Mouse (Mus musculus): ENCODE results near the gene Tppp.
"Not testable (repeated sequence)": the region's sequence is repeated elsewhere in the genome, so short reads cannot be mapped to it uniquely, and the experiment has no call there.

The Tppp gene

DNA sequence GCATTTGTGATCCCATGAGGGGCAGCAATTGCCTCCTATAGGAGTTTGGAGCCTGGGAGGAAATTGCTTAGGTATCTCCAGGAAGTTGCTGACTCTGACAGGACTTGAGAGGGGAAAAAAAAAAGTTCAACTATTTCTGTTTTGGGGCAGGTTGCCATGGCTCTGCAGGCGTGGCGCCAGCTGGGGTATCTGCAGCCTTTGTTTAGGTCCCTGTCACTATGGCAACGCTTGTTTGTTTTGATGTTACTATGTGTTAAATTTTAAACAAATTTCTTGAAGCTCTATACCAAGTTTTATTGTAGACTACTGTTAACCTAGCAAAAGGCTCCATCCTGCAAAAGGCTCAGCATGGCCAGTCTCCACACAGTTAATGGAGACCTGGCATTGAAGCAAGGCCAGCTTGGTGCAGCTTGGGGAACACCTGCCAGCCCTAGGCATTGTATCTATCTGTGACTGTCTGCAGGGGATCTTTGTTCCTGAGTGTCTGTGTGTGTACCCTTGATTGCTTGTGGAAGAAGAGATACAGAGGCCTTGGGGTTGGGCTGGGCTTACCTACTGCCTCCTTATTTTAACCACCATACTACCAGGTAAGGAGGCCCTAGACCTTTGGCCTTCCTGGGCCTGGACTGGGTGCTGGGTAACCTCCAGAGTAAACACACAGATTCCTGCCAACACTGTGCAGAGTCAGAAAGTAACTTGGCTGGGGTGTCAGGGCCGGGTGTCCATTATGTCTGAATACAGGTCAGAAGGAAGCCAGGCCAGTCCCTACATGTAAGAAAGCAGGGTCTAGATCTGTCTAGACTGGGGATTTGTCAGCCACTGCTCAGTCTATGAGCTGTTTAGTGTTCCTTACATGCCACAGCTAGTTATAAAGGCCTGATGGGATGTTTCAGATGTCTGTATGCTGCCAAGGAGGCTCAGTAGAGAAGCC is 16.2 kb downstream of the Tppp start:
- peak; percentile 40 for DNase-seq (ENCODE audit: low read depth, low spot score)

DNA sequence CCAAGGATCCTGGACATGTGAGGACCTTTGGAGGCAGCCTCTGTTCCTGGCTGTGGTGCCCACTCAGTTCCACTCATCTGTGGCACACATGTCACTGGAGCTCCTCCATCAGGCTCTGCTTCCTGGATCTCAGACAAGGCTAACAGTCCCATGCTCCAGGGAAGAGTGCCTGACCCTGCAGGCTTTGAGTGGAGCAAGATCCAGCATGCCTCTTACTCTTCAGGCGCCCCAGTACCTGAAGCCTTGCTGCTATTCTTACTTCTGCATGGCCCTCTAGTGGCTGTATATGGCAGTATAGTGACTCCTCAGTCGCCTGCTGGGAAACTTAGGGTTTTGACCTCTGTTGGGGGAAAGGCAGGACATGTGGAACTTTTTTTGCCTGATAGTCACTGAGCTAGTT is 17.0 kb downstream of the Tppp start:
- peak; percentile 43 for DNase-seq (ENCODE audit: low read depth, low spot score)

DNA sequence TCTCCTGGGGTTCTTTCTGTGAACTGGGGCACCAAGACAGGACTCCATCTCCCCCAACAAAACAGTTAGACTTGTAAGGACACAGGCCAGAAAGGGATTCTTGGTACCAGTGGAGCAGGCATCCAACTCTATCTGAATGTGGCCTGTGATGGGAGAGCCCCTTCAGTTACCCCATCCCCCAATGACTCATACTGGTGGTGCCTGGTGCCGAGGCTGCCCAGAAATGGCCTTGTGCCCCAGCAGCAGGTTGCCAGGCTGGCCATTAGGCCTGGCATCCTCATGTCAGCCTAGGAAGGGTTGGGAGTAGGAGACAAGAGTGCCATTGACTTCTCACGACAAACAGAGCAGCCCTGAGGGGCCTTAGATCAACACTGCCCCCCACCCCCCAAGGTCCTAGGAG is 18.9 kb downstream of the Tppp start:
- DNase-seq (ENCODE audit: low read depth, low spot score) = no peak

DNA sequence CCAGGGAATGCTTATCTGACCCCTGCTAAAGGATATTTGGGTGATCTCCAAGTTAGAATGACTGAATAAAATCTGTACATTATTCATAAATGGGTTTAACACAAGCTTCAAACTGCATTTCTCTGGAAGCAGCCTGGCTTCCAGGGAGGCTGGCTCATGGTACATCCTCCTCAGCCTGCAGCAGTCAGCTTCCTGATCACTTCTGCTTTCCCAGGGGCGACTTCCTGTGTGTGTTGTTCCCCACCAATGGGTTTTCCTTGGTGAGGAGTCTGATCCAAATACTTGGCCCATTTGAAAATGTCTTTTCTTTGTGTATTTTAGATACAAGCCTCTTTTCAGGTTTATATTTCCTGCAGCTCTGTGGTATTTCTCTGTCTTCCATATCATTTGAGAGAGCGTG is 19.8 kb downstream of the Tppp start:
- no peak for DNase-seq (ENCODE audit: low read depth, low spot score)

DNA sequence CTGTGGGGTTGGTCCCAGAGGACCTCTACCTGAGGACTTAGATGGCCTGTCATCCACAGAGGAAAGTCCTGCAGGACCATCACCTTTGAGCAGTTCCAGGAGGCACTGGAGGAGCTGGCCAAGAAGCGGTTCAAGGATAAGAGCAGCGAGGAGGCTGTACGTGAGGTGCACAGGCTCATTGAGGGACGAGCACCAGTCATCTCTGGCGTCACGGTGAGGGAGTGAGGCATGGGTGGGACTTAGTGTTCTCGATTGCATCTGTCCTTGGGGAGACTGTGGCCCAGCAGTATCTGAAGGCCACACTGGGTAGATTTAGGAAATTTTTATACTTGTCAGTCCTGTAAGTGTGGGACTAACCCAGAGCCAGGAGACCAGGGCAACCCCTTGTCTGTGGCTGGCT is 21.5 kb downstream of the Tppp start:
- no peak for DNase-seq (ENCODE audit: low read depth, low spot score)

DNA sequence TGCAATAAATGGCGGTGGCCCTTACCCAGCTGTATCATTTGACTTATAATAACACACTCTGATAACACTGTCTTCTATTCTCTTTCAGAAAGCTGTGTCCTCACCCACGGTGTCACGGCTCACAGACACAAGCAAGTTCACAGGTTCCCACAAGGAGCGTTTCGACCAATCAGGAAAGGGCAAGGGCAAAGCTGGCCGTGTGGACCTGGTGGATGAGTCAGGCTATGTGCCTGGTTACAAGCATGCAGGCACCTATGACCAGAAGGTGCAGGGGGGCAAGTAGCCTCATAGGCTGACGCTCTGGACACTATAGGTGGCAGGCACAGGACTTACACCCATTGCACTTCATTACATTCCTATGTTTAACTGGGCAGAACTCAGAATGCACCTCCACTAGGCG is 21.9 kb downstream of the Tppp start:
- DNase-seq (ENCODE audit: low read depth, low spot score) = no peak

DNA sequence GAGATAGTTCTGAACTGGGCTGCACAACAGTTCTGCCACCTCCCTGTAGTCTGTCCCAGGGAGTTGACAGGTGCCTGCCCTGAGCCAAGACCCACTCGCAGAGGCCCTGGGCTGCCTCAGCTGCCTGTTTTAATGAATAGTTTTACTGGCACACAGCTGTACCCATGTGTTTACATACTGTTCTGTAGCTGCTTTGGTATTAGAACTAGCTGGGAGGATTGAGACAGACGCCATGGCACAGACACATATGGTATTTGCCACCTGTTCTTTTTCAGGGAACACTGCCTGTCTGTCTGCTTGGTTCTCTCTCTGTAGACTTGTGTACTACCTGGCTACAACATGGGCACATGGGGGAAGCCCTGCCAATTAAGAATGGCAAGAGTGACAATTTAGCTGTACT is 25.5 kb downstream of the Tppp start:
- DNase-seq (ENCODE audit: low read depth, low spot score) = no peak

DNA sequence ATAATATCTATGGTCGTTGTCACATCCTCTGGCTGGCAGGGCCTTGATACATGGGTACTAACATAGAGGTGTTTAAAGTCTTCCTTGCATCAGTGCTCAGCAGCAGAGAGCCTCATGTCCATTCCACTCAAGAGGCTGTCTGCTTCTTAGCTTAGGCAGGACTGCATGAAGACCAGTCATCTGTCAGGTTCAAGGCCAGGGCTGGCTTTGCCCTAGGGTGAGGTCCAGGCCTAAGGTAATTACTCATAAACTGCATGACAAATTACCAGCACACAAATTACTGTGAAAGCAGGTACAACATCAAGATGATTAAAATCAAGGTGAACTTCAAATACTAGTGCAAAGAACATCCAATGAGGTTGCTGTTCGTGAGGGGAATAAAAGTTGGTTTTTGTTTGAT is 26.6 kb downstream of the Tppp start:
- no peak for DNase-seq (ENCODE audit: low read depth, low spot score)

DNA sequence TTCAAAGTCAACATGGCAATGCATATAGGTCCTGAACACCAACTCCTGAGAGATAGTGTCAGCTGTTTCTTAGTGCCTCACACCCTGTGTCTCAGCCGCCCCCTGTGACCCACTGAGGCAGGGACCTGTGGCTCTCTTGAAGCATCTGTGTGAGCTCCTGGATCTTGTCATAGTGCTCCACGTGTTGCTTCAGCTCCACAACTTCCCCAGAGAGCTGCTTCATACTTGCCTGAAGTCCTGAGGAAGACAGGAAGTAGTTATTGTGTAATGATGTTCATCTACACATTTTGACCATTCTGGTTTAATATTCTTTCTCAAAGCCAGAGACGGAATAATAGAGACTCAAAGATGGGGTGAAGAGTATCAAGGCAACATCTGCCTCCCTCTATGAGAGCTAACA is 30.7 kb downstream of the Tppp start:
- DNase-seq (ENCODE audit: low read depth, low spot score) = no peak

DNA sequence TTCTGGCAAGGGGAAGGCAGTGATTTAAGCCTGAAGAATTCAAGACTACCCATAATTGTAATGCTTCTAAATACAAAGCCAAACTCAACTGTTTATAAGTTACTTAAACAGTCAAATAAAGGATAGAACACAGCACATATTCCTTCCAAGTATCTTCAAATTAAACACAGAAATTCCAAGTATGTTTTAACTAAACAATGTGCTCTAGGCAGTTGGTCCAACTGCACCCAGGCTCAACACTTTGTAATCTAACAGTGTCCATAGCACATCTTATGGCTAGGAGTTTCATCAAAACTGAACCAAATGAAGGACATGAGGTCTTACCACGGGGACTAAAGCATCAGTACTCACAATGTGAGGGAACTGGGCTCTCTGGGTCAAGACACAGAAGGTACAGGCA is 47.0 kb downstream of the Tppp start:
- no peak for DNase-seq (ENCODE audit: low read depth, low spot score)

DNA sequence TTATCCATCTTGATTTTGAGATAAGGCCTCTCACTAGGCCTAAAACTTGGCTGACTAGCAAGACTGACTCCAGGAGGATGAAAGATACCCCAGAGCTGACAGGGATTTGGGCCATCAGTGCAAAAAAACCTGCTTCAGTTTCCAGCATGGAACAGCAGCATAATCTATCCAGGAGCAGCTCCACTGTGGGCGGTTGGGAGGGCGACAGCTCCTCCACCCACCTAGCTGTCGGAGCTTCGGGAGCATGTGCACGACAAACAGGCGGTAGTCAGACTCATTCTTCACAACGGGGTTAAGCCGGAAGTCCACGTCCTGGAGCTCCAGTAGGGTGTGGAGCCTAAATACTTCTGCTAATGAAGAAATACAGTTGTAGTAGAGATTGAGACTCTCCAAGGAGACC is 48.9 kb downstream of the Tppp start:
- no peak for DNase-seq (ENCODE audit: low read depth, low spot score)

DNA sequence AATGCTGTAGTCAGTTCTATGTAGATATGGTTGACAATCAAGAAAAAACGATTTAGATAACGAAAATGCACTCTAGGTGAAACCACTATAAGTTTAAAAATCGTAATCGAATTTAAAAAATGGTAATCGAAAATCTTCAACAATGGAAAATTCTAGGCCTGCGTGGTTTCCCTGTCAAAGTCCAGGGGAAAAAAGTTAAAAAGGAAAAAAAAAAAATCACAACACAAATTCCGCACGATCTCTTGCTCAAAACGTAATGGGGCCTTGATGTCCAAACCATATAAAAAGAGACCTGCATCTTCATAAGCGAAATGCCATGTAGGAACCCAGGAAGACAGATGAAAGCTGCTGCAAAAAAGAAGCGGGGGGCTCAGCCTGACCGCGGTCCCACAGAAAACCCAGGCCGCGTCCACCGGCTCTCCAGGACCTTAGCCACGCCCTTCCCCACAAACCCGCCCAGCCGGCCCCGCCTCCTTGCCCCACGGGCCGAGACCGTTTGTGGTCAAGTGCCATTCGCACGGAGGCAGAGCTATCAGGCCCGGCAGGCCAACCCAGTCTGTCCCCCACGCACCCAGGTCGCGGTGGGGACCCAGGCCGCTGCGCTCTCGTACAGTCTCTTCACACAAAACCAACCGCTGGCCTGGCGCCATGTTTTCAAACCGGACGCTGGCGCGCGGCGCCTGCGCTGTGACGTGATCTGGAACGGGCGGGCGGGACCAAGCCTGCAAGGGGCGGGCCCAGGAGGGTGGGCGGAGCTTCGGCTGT is 52.6 kb downstream of the Tppp start, which contains the start of gene Cep72:
Cep72 (minus strand) TSS at position 687 of the 765 bp plus-strand sequence.
- peak; percentile 95 for DNase-seq (ENCODE audit: low read depth, low spot score)

DNA sequence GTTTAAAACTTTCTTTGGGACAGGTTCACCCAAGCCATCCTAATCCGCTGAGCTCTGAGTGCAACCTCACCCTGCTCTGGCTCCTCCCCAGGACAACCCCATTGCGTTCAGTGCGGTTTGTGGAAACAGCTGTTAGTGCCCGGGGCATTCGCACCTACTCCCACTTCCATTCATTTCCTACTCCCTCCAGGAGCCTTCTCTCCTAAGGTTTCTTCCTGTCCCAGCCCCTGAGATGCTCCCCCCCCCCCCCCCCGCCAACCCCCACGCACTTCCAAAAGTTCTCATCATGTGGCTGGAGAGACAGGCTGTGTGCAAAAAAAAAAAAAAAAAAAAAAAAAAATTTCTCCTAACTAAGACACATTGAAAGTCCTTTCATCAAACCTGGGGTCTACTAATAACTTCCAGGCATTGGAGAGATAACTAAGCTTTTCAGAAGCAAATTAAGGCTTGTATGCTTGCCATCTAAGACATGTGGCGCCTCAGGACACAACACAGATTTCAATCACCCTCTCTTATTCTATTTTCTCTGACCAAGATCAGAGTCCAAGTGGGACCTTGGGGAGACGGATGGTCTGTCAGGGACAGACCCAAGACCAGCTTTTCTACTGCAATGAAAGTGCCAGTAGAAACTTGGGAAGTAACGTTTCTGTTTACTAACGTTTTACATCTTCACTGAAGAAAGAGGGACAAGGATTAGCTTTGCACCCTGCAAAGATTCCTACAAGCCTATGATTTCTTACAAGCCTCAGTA is 53.3 kb downstream of the Tppp start:
- DNase-seq (ENCODE audit: low read depth, low spot score) = no peak

DNA sequence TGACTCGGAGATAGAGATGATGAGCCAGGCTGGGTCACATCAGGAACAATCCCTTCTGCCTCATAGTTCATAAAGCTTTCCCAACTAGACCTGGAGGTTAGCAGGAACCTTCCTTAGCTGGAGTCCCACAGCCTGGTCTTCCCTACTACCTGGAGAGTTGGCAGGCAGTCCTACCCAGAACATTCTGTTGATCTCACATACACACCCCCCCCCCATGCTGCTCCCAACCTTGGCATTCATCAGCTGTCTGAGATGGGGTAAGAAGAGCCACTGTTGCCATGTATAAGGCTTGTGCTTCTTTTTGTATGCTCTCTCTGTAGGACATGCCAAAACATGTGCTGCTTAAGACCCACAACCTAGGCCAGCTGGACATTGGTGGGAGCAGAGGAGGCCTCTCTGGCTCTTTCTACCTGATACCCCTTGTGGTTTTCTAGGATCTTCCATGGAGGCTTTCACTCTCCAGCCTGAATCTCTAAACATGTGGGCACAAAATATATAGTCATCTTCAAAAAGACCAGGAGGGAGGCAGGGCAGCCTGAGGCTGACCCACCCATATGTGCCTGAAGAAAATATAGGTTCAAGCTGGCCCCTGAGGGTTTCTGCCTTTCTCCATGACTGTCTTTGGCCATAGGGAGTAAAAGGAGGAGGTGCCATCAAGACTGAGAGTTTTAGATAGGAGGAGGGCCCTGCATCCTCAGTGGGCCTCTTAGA is 54.3 kb downstream of the Tppp start:
- DNase-seq (ENCODE audit: low read depth, low spot score) = no peak

DNA sequence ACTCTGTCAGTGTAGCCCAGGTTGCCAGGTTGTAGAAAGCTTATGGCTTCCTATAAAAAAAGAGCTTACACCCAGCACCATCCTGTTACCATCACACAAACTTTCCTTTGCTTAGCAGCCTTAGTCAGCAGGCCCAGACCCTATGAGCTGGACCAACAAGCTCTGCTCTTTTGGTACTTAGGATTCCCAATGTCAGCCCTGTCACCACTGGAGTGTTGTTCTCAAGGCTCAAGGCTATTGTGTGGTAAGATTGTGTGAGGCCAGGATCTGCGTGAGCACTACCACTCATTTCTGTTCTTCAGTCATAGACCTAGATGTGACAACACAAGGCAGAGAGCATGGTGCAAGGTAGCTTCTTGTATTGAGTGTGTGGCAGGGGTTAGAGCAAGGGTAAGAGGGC is 57.4 kb downstream of the Tppp start:
- no peak for DNase-seq (ENCODE audit: low read depth, low spot score)

DNA sequence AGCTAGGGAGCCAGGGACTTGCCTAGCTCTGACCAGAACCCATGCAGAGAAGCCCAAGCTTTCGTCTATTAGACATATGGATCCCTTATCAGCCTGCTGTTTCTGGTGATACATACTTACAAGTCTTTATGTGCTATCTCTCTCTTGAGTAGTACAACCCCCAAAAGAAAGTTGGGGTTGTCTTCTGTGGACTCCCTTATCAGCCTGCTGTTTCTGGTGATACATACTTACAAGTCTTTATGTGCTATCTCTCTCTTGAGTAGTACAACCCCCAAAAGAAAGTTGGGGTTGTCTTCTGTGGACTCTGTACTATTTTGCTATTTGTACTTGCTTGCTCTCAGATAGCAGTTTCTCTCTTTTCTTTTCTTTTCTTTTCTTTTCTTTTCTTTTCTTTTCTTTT is 62.0 kb downstream of the Tppp start:
- not testable (repeated sequence) for DNase-seq (ENCODE audit: low read depth, low spot score)

DNA sequence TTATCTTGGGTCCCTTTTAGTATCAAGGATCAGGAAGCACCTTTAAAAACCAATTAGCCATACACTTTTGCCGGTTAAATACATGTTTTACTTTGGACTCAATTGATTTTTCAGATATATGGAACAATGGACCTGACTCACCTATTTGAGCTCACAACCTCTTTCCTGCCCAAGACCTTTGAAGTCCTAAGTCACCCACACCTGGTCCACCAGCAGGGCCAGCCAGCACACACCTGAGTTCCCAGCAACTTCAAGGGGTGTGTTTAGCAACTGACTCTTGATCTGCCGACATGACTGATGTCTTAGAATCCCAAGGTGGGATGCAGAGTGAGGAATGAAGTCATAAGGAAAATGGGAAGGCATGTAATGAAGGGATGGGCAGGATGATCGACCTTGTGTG is 62.5 kb downstream of the Tppp start:
- DNase-seq (ENCODE audit: low read depth, low spot score) = no peak

DNA sequence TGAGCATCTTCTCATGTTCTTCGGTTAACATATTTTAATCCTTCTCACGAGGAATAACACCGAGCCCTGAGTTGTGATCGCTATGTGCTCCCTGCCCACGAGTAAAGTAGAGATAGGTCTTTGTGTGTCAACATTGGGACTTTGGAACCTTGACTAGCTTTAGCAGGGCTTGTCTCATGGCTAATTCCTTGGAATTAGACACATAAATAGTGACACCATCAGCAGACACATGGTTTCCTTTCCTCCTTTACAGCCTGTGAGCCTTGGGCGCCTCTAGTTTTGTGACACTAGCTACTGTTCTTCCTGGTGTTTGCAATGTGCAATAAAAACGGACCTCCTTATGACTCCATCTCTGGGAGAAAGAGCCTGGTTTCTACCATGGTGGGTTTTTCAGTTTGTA is 64.2 kb downstream of the Tppp start:
- DNase-seq (ENCODE audit: low read depth, low spot score) = no peak
